Mouse (Mus musculus) CH12.LX (cell line): ENCODE measurements around the gene Pcgf5.

Experiments
- CHD1 ChIP-seq: IDR thresholded peaks from 2 replicates; pipeline ENCODE4 v1.6.1; 2012; ENCODE audit warnings: low read depth, low read length, improper control_type of control experiment, inconsistent platforms
- CTCF ChIP-seq, 2 experiments: IDR thresholded peaks in 1 of 2; conservative IDR thresholded peaks in 1 of 2; 2 replicates each; pipeline ENCODE4 v1.5.1; 2011 to 2012; ENCODE audit warnings: low read depth in 2 of 2, low read length in 2 of 2, improper control_type of control experiment in 1 of 2, inconsistent platforms in 1 of 2, mild to moderate bottlenecking in 1 of 2, moderate library complexity in 1 of 2
- EP300 ChIP-seq: IDR thresholded peaks from 2 replicates; pipeline ENCODE4 v1.6.1; 2011; ENCODE audit warnings: low read length, improper control_type of control experiment
- ETS1 ChIP-seq: conservative IDR thresholded peaks from 2 replicates; pipeline ENCODE4 v1.6.1; 2012; ENCODE audit warnings: low read depth, mild to moderate bottlenecking, inconsistent platforms, low read length, improper control_type of control experiment, moderate library complexity
- MYC ChIP-seq: IDR thresholded peaks from 2 replicates; pipeline ENCODE4 v1.6.1; 2011; ENCODE audit warnings: low read depth, mild to moderate bottlenecking, improper control_type of control experiment, low read length
- NRF1 ChIP-seq: IDR thresholded peaks from 2 replicates; pipeline ENCODE4 v1.6.1; 2014; ENCODE audit warnings: low read depth, mild to moderate bottlenecking, inconsistent platforms, low read length, improper control_type of control experiment, moderate library complexity
- POLR2A ChIP-seq: IDR thresholded peaks from 2 replicates; pipeline ENCODE4 v1.6.1; 2011; ENCODE audit warnings: low read depth, mild to moderate bottlenecking, improper control_type of control experiment, low read length
- POLR2AphosphoS2 ChIP-seq: IDR thresholded peaks from 2 replicates; pipeline ENCODE4 v1.6.1; 2011; ENCODE audit warnings: low read depth, low read length, improper control_type of control experiment
- ZC3H11A ChIP-seq: IDR thresholded peaks from 2 replicates; pipeline ENCODE4 v1.6.1; 2012; ENCODE audit warnings: low read depth, mild to moderate bottlenecking, inconsistent platforms, low read length, improper control_type of control experiment

GRCm38 (mm10) chr19:36433161-36433560 is 85.1 kb downstream of the Pcgf5 start:
- TF ChIP-seq MYC: no peak
- no peak for TF ChIP-seq ETS1
- TF ChIP-seq NRF1: no peak
- no peak for TF ChIP-seq CTCF (conservative IDR thresholded peaks at IDR 0.05 in 1 of 2, IDR thresholded peaks at IDR 0.05 in 1 of 2; ENCODE audit: low read depth in 2 of 2, low read length in 2 of 2)
- no peak for TF ChIP-seq POLR2A
- no peak for TF ChIP-seq ZC3H11A
- TF ChIP-seq CHD1: no peak
- no peak for TF ChIP-seq EP300
- TF ChIP-seq POLR2AphosphoS2: no peak
